Mouse (Mus musculus) heart, embryonic 12.5 days (tissue): ENCODE data around the gene Pip5k1b. TPM values are rescaled to one million over a fixed set of nuclear protein-coding genes. Genes with fewer than 3 reads are reported as not detected.

Source experiments
- ATAC-seq: fragments of 200-750 bp; cut with Nextera tagmentation; 2 replicates; pipeline ENCODE4 v1.8.0; 2017; ENCODE audit warnings: moderate TSS enrichment, moderate library complexity; ENCODE audit not compliant: insufficient number of reproducible peaks, low FRiP score
- H3K27ac ChIP-seq: fragments of 300-500 bp; sonication (generic); 2 replicates; pipeline ENCODE4 v1.5.1; 2016; ENCODE audit warnings: mild to moderate bottlenecking, moderate library complexity; ENCODE audit not compliant: poor library complexity, severe bottlenecking
- H3K27me3 ChIP-seq: fragments of 300-500 bp; sonication (generic); replicated peaks from 2 replicates; pipeline ENCODE4 v1.6.1; 2016; ENCODE audit warnings: mild to moderate bottlenecking, moderate library complexity
- H3K36me3 ChIP-seq: fragments of 300-500 bp; sonication (generic); 2 replicates; pipeline ENCODE4 v1.6.1; 2016; ENCODE audit warnings: mild to moderate bottlenecking, moderate library complexity
- H3K4me1 ChIP-seq: fragments of 300-500 bp; sonication (generic); replicated peaks from 2 replicates; pipeline ENCODE4 v1.6.1; 2016; ENCODE audit warnings: mild to moderate bottlenecking
- H3K4me2 ChIP-seq: fragments of 300-500 bp; sonication (generic); 2 replicates; pipeline ENCODE4 v1.6.1; 2016; ENCODE audit warnings: mild to moderate bottlenecking, moderate library complexity
- H3K4me3 ChIP-seq: fragments of 300-500 bp; sonication (generic); 2 replicates; pipeline ENCODE4 v1.5.1; 2016; ENCODE audit warnings: mild to moderate bottlenecking
- H3K9ac ChIP-seq: fragments of 300-500 bp; sonication (generic); 2 replicates; pipeline ENCODE4 v1.6.1; 2016; ENCODE audit warnings: mild to moderate bottlenecking, moderate library complexity
- H3K9me3 ChIP-seq: fragments of 300-500 bp; sonication (generic); replicated peaks from 2 replicates; pipeline ENCODE4 v1.6.1; 2016; ENCODE audit warnings: mild to moderate bottlenecking, moderate library complexity
- WGBS: fragments of 180-500 bp; shearing (Covaris S2); methylation state at CpG from one replicate; pipeline ENCODE4 v1.1.7; 2016; 5-methylcytosine and 5-hydroxymethylcytosine counted together
- polyA plus RNA-seq: library from polyadenylated mRNA; unstranded; fragments of >200 nt; fragmentation: Nextera tagmentation; extraction: Ambion mirVana; gene quantifications from 2 replicates; pipeline ENCODE4 v1.2.1, GENCODE M21; 2016

Pip5k1b gene
- polyA plus RNA-seq, 1 experiment from 2014 or later, result 9.4 TPM

DNA sequence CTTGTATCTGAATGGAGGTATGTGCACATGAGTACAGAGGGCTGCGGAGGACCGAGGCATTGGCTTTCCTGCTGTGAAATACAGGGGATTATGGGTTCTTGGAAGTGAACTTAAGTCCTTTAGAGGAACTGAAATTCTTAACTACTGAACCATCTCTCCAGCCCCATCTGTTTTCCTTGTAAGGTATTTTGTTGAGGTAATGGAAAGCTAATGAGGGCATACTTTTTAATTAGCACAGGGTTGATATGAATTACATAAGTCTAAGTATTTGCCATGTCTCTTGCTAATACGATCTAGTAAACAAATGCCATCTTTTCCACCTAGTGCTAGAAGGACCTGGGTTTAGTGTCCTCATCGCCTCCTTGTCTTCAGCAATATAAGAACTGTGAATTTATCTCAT is 240.4 kb downstream of the Pip5k1b start:
- H3K4me3 ChIP-seq, result no peak overlapping the region
- ATAC-seq, result no peak
- H3K27ac ChIP-seq, result no peak overlapping the region
- no peak overlapping the region for H3K4me2 ChIP-seq
- no peaks in the 10 kb centered on the region for H3K27me3 ChIP-seq
- H3K4me1 ChIP-seq, result peaks cover 30% of the 10 kb centered on the region
- no peaks in the 10 kb centered on the region for H3K9me3 ChIP-seq
- no peak overlapping the region for H3K9ac ChIP-seq
- 95% methylated on average over 4 of the region's 4 CpGs for WGBS
- H3K36me3 ChIP-seq, result 0 out of 2 replicates have a peak, but pooled peaks cover 2% of the 10 kb centered on the region

DNA sequence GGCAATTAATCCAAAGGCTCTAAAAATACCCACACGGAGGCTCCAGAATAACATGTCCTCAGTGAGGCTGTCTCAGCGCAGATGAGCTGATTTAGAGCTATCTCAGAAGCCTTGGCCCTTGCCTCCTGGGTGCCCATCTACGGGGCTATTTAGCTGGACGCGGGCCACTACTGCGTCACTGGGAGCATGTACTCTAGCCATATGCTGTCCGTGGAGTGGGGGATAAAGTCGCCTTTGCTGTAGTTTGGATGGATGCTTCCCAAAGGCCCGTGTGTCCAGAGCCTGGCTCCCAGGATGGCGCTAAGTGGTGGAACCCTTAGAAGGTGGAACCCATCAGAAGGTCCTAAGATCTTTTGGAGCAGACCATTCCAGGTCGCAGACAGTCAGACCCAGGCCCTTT is 241.0 kb downstream of the Pip5k1b start:
- Histone ChIP-seq H3K4me3 (no peak overlapping the region), H3K9ac (no peak overlapping the region), H3K27ac (no peak overlapping the region), H3K4me1 (peaks cover 30% of the 10 kb centered on the region), H3K4me2 (no peak overlapping the region), H3K27me3 (no peaks in the 10 kb centered on the region), H3K9me3 (no peaks in the 10 kb centered on the region), H3K36me3 (0 out of 2 replicates have a peak, but pooled peaks cover 2% of the 10 kb centered on the region)
- ATAC-seq, result no peak
- WGBS, result 91% methylated on average over 11 of the region's 11 CpGs

GRCm38 (mm10) chr19:24312556-24313342 is 242.9 kb downstream of the Pip5k1b start:
- Histone ChIP-seq H3K9ac (no peak overlapping the region), H3K27ac (0 out of 2 replicates have a peak overlapping the region, but pooled peaks have one; percentile 60), H3K4me3 (no peak overlapping the region), H3K27me3 (no peaks in the 10 kb centered on the region), H3K4me2 (no peak overlapping the region), H3K4me1 (peaks cover 44% of the 10 kb centered on the region), H3K9me3 (no peaks in the 10 kb centered on the region), H3K36me3 (0 out of 2 replicates have a peak, but pooled peaks cover 2% of the 10 kb centered on the region)
- WGBS, result 86% methylated on average over 12 of the region's 12 CpGs
- no peak for ATAC-seq

DNA sequence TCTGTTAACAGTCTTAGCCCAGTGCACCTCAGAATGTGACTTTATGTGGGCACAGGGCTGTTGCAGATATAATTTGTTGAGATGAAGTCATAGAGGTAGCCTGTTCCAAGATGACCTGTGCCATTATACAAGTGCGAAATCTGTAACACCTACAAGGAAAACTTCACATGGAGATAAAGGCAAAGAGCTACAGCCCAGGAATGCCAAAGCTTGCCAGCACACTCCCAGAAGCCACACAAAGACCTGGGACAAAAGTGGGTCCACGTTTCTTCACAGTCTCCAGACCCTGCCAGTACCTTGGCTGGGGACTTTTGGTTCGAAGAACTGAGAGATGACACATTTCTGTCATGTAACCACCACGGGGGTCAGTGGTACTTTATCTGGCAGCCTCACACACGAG is 243.6 kb downstream of the Pip5k1b start:
- no peak overlapping the region for H3K4me3 ChIP-seq
- no peaks in the 10 kb centered on the region for H3K27me3 ChIP-seq
- H3K4me2 ChIP-seq, result no peak overlapping the region
- peaks cover 46% of the 10 kb centered on the region for H3K4me1 ChIP-seq
- H3K36me3 ChIP-seq, result 0 out of 2 replicates have a peak, but pooled peaks cover 2% of the 10 kb centered on the region
- no peaks in the 10 kb centered on the region for H3K9me3 ChIP-seq
- WGBS, result 58% methylated on average over 5 of the region's 5 CpGs
- ATAC-seq, result no peak
- no peak overlapping the region for H3K9ac ChIP-seq
- H3K27ac ChIP-seq, result peak overlapping the region; percentile 60; the same call in 1 of the 2 replicates

- Histone ChIP-seq H3K9me3 (peaks cover 4% of the 10 kb centered on the region; the same call in 1 of the 2 replicates), H3K27me3 (no peaks in the 10 kb centered on the region), H3K4me1 (peaks cover 33% of the 10 kb centered on the region), H3K36me3 (0 out of 2 replicates have a peak, but pooled peaks cover 2% of the 10 kb centered on the region), H3K9ac (0 out of 2 replicates have a peak overlapping the region, but pooled peaks have one; percentile 4), H3K4me2 (peak overlapping the region; percentile 51), H3K4me3 (no peak overlapping the region), H3K27ac (peak overlapping the region; percentile 96)
- 2% methylated on average over 5 of the region's 5 CpGs for WGBS
- peak; percentile 75 for ATAC-seq
Measured at GRCm38 (mm10) chr19:24308305-24308705, 247.4 kb downstream of the Pip5k1b start.

- Histone ChIP-seq H3K9me3 (peaks cover 4% of the 10 kb centered on the region; the same call in 1 of the 2 replicates), H3K36me3 (0 out of 2 replicates have a peak, but pooled peaks cover 2% of the 10 kb centered on the region), H3K4me2 (peak overlapping the region; percentile 51), H3K4me1 (peaks cover 33% of the 10 kb centered on the region), H3K4me3 (no peak overlapping the region), H3K9ac (0 out of 2 replicates have a peak overlapping the region, but pooled peaks have one; percentile 4), H3K27me3 (no peaks in the 10 kb centered on the region), H3K27ac (peak overlapping the region; percentile 96)
- peak; percentile 53 for ATAC-seq
- 37% methylated on average over 13 of the region's 13 CpGs for WGBS
Measured at GRCm38 (mm10) chr19:24307271-24308221, 248.1 kb downstream of the Pip5k1b start.

- Histone ChIP-seq H3K9me3 (peaks cover 4% of the 10 kb centered on the region; the same call in 1 of the 2 replicates), H3K27ac (no peak overlapping the region), H3K27me3 (no peaks in the 10 kb centered on the region), H3K9ac (no peak overlapping the region), H3K4me2 (no peak overlapping the region), H3K4me1 (peaks cover 37% of the 10 kb centered on the region), H3K4me3 (no peak overlapping the region), H3K36me3 (0 out of 2 replicates have a peak, but pooled peaks cover 2% of the 10 kb centered on the region)
- WGBS, result 93% methylated on average over 5 of the region's 5 CpGs
- ATAC-seq, result no peak
Measured at GRCm38 (mm10) chr19:24306351-24306750, 249.3 kb downstream of the Pip5k1b start.

- no peak overlapping the region for H3K4me3 ChIP-seq
- no peaks in the 10 kb centered on the region for H3K27me3 ChIP-seq
- H3K9me3 ChIP-seq, result peaks cover 4% of the 10 kb centered on the region; the same call in 1 of the 2 replicates
- H3K4me2 ChIP-seq, result no peak overlapping the region
- H3K9ac ChIP-seq, result no peak overlapping the region
- 53% methylated on average over 10 of the region's 10 CpGs for WGBS
- H3K27ac ChIP-seq, result no peak overlapping the region
- peaks cover 29% of the 10 kb centered on the region for H3K4me1 ChIP-seq
- ATAC-seq, result no peak
- H3K36me3 ChIP-seq, result no peaks in the 10 kb centered on the region
Measured at GRCm38 (mm10) chr19:24302198-24302597, 253.5 kb downstream of the Pip5k1b start.

DNA sequence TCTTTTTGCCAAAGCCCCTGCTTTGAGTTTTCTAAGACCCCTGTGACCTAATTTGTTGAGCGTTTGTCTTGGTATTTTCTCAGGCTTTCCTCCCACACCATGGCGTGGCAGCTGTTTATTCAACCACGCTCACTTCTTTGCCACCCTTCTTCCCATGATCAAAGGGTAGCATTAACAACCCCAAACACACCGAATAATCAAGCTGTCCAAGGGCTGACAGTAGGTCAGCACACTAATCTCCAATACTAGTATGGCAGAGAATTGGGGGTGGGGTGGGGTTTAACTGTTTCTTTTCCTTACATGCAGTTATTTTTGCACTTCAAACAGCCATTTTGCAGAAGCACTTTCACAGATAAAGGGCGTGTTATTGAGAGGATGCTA is 253.9 kb downstream of the Pip5k1b start:
- Histone ChIP-seq H3K9ac (no peak overlapping the region), H3K4me3 (no peak overlapping the region), H3K4me1 (peaks cover 28% of the 10 kb centered on the region), H3K27me3 (no peaks in the 10 kb centered on the region), H3K9me3 (peaks cover 4% of the 10 kb centered on the region; the same call in 1 of the 2 replicates), H3K4me2 (peak overlapping the region; percentile 65), H3K36me3 (no peaks in the 10 kb centered on the region), H3K27ac (no peak overlapping the region)
- ATAC-seq, result no peak
- WGBS, result 33% methylated on average over 5 of the region's 5 CpGs

GRCm38 (mm10) chr19:24300994-24301767 is 254.5 kb downstream of the Pip5k1b start:
- no peaks in the 10 kb centered on the region for H3K36me3 ChIP-seq
- H3K9ac ChIP-seq, result 0 out of 2 replicates have a peak overlapping the region, but pooled peaks have one; percentile 26
- peaks cover 28% of the 10 kb centered on the region for H3K4me1 ChIP-seq
- peak overlapping the region; percentile 40 for H3K4me3 ChIP-seq
- 8% methylated on average over 9 of the region's 9 CpGs for WGBS
- peak; percentile 79 for ATAC-seq
- no peaks in the 10 kb centered on the region for H3K27me3 ChIP-seq
- no peaks in the 10 kb centered on the region; the same call in 1 of the 2 replicates for H3K9me3 ChIP-seq
- peak overlapping the region; percentile 65 for H3K4me2 ChIP-seq
- no peak overlapping the region for H3K27ac ChIP-seq
